Mouse (Mus musculus) ES-CJ7 (cell line): Measurements from ENCODE around the gene Cdadc1.

Experiments
- DNase-seq: peaks from one replicate; pipeline ENCODE4 v3.0.0; 2011; ENCODE audit warnings: low read depth, low spot score

Gene Cdadc1

DNA sequence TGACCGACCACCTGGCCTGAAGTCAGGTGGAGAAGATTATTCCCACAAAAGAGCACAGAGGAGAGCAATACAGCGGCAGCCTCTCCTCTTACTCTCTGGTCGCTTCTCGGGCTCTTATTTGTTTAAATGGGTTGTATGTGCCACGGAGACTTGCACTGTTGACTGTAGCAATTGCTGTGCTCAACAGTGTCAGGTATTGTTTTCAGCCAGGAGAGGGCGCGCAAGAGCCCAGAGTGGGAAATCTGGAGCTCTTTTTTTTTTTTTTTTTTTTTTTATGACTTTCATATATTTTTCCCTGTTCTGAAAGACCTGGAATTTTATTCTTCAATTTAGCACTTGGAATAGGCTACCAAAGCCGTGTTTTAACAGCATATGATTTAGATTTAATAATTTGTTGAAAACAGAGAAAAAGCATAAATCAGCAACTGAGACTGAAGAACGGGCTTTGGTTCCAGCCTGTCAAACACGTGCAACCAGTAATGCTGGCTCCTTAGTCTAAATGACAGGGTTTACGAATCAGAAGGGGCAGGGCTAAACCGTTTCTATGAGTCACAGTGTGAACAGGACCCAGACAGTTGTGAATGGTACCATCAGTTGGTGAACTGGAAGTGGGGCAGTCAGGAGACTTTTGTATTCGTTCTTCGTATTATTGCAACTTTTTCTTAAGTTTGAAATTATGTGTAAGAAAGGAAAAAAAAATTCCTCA, 15.3 kb upstream of the Cdadc1 start:
- peak; percentile 67 for DNase-seq

GRCm38 (mm10) chr14:59607021-59607420, 9.3 kb upstream of the Cdadc1 start:
- no peak for DNase-seq

GRCm38 (mm10) chr14:59605671-59606353, 8.1 kb upstream of the Cdadc1 start:
- peak; percentile 67 for DNase-seq

- DNase-seq, result peak; percentile 52
Observed at GRCm38 (mm10) chr14:59604002-59604645, 6.4 kb upstream of the Cdadc1 start.

GRCm38 (mm10) chr14:59598260-59598627, 485 bp upstream of the Cdadc1 start:
- no peak for DNase-seq

- DNase-seq, result no peak
Observed at GRCm38 (mm10) chr14:59594988-59595387, 2.8 kb downstream of the Cdadc1 start.

DNA sequence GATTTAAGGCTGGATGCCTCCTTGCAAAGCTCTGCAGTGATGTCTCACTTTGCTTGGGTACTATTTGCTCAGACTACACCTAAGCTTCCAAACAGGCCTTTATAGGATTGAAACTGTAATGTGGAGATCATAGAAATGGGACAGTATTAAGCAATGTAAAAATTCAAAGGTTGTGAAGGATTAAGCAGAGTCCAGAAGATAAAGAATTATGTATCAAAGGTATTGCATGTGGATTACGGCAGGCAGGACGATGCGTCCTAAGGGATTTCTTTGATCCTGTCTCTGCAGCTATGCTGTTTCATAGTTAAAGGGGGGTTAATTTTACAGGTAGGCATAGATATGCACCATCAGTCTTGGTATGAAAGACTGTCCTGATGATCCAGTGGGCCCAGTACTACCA, 5.2 kb downstream of the Cdadc1 start:
- DNase-seq, result no peak

DNA sequence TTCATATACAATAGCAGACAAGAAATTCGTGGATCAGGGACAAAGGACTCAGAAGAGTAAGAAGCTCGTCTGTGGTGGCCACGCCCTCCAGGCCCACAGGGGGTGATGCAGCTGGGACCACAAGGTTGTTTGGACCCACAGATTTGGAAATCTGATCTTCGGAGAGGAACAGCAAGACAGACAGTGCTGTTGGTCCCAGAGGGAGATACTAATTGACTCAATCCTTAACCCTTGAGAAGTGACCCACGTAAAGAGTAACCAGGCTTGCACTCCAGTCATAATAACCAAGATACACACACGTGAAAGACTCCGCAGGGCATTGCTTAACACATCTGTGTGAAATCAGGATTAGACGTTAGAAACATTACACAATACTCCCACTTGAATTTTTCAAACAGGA, 5.9 kb downstream of the Cdadc1 start:
- peak; percentile 25 for DNase-seq

DNA sequence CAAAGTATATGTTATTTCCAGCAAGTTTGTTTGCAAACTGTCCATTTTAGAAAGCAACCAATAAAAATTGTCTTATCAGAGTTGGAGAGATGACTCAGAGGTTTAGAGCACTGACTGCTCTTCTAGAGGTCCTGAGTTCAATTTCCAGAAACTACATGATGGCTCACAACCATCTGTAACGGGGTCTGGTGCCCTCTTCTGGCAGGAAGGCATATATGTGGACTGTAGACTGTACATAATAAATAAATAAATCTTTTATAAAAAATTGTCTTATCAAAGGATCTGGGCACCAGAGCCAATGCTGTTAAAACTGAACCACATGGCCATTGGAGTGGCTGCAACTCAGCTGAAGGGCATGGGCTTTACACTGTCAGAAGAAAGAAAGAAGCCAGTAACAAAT, 7.1 kb downstream of the Cdadc1 start:
- DNase-seq, result peak; percentile 34

- no peak for DNase-seq
Observed at GRCm38 (mm10) chr14:59576385-59576784, 21.4 kb downstream of the Cdadc1 start.

- no peak for DNase-seq
Observed at GRCm38 (mm10) chr14:59566756-59567155, 31.0 kb downstream of the Cdadc1 start.

- DNase-seq, result no peak
Observed at GRCm38 (mm10) chr14:59557886-59558285, 39.9 kb downstream of the Cdadc1 start.

DNA sequence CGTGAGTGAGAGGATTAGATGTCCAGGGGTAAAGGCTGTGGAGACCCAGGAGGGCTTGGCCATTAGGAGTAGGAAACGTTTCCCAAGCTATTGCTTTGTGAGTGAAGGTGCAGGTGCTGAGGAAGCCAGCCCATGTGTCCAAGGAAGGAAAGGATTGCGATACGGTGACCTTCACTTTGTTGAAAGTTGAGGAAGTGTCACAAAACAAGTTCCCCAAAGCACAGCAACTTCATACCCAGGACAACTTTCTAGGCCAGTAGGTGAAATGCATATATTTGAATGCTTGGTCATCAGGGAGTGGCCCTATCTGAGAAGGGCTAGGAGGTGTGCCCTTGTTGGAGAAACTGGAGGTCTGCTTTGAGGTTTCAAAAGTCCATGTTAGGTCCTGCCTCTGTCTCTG, 40.7 kb downstream of the Cdadc1 start:
- no peak for DNase-seq

- peak; percentile 69 for DNase-seq
Observed at GRCm38 (mm10) chr14:59555928-59556531, 41.7 kb downstream of the Cdadc1 start.

- no peak for DNase-seq
Observed at GRCm38 (mm10) chr14:59555018-59555417, 42.7 kb downstream of the Cdadc1 start.

- DNase-seq, result peak; percentile 34
Observed at GRCm38 (mm10) chr14:59554025-59554424, 43.7 kb downstream of the Cdadc1 start.

- peak; percentile 39 for DNase-seq
Observed at GRCm38 (mm10) chr14:59551956-59552355, 45.8 kb downstream of the Cdadc1 start.

GRCm38 (mm10) chr14:59550841-59551240, 46.9 kb downstream of the Cdadc1 start:
- DNase-seq, result peak; percentile 57

GRCm38 (mm10) chr14:59549106-59549505, 48.7 kb downstream of the Cdadc1 start:
- no peak for DNase-seq

DNA sequence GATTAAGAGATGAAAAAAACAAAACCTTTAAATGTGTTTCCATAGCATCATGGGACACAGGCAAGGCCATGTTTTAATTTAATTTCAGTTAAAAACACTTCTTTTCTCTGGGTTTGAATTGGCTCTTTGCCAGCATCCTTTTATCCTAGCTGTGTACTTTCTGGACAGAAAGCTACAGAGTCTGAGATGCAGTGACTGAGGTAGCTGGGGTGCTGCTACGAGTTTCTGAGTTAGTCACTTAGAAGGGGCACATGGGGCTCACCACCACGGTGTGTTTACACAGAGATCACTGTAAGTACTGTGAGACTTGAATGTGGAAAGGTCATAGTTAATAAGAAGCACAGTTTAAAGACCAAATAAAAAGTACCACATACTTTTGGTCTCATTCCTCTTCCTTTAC, 49.2 kb downstream of the Cdadc1 start:
- no peak for DNase-seq

DNA sequence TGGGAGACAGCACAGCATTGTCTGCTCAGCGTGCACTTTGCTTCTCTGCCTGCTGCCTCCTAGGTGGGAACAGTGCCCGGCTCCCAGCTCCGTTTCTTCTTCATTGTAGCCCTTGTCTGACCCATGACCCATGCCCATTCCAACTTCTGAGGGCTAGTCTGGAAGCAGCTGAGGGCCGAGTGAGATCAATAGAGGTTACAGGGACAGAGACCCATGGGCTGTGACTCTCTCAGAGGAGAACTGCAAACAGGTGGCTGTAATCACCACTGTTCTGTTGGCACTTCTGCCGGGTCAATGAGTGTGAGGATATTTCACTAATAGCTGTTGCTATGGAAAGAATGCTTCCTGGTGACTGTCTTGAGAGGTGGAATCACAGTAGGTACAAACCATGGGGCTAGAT, 50.2 kb downstream of the Cdadc1 start:
- DNase-seq, result no peak

DNA sequence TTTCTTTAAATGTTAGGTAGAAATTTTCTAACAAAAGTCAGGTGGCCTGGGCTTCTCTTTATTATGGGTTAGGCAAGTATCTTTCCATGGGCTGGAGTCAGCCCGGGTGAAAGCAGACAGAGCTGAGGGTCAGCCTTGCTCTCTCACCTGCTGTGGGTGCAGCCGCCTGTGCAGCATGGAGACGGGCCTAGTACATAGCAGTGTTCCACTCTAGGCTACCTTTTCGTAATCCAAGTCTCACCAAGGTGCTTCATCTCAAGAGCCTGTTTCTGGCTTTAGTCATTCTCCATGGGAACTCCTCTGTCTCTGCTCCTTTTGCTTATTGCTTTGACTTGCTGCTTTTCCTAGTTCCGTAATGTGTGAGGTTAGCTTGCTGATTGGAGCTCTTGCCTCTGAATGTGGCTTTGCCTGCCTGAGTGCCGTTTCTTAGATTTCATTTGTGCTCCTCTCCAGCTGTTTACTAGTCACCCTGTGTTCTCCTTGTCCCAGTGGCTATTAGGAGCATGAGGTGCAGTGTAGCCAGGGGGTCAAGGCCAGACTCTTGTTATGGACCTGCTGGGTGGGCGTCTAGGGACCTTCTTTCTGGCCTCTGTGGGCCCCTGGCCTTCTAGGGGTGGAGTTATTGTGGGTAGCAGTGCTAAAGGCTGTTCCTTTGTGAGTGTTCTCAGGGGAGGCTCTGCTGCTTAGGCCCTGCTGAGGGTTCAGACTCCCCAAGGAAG, 51.4 kb downstream of the Cdadc1 start:
- DNase-seq, result no peak
